Mouse (Mus musculus) left cerebral cortex, adult 6 months (tissue): ENCODE measurements around the gene Apip. TPM values are rescaled to one million over a fixed set of nuclear protein-coding genes. Genes with fewer than 3 reads are reported as not detected.

Experiments
- long read RNA-seq, 2 experiments: library from polyadenylated mRNA; unstranded; transcript quantifications; one replicate each; pipeline ENCODE4 v2.0.0; 2019 to 2020
- polyA plus RNA-seq: library from polyadenylated mRNA; unstranded; fragments of <200 nt; fragmentation: Nextera tagmentation; gene quantifications from 2 replicates; pipeline ENCODE4 v1.2.3, GENCODE M21; 2021

Apip gene
- polyA plus RNA-seq, result 50.2 and 53.6 TPM in 2 replicates
- long read RNA-seq, experiment 1, transcript Apip-201 (7 exons, 919 nt), result major isoform, 20 of 50 reads
- long read RNA-seq, experiment 1, partial matches to known transcripts, result 25 of 50 reads
- long read RNA-seq, experiment 1, other reads (novel, unspliced or antisense), result 2 of 50 reads
- long read RNA-seq, experiment 2, transcript Apip-201 (7 exons, 919 nt), result major isoform, 21 of 40 reads
- long read RNA-seq, experiment 2, transcript Apip-202 (6 exons, 837 nt), result minor isoform, 10 of 40 reads
- long read RNA-seq, experiment 2, partial matches to known transcripts, result 6 of 40 reads
- long read RNA-seq, experiment 2, other reads (novel, unspliced or antisense), result 3 of 40 reads

GRCm38 (mm10) chr2:103073219-103073982 lies at the start of gene Apip, which contains the start of gene Pdhx:
TSS of gene Apip (plus strand) at chr2:103073675.
TSS of gene Pdhx (minus strand) at chr2:103073513.

Other genes starting within 250 kb of the Apip start
- gene Cd44, start 172.0 kb upstream of the Apip start, polyA plus RNA-seq, result 1.1 and 2.1 TPM in 2 replicates
- 42.3 and 56.9 TPM in 2 replicates for gene Pdhx, start 162 bp upstream of the Apip start, polyA plus RNA-seq
- gene Ehf, start 229.6 kb downstream of the Apip start, polyA plus RNA-seq, result not detected in 2 replicates